Mouse (Mus musculus) 3T3-L1 (cell line): Measurements from ENCODE around the gene Sesn2.

Experiments
- DNase-seq: peaks from one replicate; pipeline ENCODE4 v3.0.0-alpha.2; 2015; ENCODE audit warnings: low read depth, low spot score

Gene Sesn2

GRCm38 (mm10) chr4:132514555-132515135, 4.3 kb upstream of the Sesn2 start:
- peak; percentile 93 for DNase-seq

DNA sequence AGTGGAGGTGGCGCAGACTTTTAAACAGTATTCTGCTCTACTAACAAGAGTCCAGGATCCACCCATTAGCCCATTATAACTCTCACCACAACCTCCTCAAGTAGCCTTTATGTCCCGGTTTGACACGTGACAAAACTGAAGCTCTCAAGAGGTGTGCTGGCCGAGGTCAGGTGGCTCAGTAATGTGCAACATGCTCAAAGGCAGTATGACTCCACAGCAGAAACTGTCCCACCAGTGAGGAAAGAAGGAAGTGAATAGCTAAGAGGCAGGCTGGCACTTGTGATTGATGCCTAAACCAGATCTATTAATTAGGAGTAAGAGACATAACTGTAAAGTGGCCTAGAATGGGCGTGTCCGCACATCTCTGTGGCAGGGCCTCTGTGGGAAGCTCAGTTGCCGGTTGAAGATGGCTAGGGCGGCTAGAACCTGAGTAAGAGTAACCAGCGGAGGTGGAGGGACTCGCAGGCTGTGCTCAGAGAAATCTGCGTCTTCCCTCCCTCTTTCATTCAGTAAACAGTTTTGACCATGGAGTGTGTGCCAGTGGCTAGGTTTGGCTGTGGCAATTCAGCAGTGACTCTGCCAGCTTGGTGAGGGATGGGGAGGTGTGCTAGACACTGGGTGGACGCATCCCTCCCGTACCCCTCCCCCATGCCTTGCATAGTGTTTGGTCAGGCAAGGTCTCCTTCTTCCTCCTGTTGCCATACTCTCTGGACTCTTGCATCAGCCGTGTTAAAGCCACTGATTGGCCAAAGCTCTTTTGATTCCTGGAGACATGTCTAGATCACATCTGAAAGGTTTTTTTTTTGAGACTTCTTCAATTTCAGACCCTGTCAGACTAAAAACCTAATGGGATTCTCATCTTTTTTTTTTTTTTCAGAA, 3.3 kb upstream of the Sesn2 start:
- DNase-seq: peak; percentile 99

DNA sequence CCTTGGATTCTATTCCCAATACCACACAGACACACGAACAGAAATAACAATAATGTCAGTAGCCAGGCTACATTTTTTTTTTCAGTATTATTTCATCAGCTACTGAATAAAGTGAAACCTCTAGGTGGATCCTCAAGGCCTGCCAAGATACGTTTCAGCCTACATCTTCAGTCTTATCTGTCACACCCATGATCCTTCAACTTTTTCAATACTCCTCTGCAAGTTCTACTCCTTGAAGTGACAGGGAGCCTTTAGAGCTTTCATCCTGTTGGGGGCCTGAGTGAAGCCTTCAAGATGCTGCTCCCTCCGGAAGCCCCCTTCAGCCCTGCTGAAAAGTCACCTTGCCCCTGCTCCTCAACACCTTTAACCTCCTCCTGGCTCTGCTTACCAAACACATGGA, 1.8 kb upstream of the Sesn2 start:
- no peak for DNase-seq

GRCm38 (mm10) chr4:132509621-132510296, 542 bp downstream of the Sesn2 start:
- DNase-seq: peak; percentile 89

GRCm38 (mm10) chr4:132507210-132507609, 3.1 kb downstream of the Sesn2 start:
- DNase-seq: no peak

DNA sequence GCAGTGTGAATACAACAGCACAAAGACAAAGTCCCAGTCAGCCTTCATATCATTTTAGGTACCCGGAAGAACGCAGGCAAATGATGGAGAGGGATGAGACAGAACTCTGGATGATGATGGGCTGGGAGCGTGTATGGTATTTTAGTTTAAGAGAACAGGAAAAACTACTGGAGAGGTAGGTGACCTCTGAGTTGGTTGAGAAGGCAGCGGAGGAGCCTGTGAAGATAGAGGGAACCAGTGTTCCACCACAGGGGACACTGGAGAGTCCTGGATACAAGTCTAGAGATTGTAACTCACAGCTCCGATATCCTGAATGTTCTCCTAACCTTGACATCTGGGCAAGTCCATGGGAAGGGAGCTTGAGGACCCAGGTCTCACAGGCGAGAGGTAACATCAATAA, 4.1 kb downstream of the Sesn2 start:
- DNase-seq: no peak

GRCm38 (mm10) chr4:132505800-132506199, 4.5 kb downstream of the Sesn2 start:
- DNase-seq: no peak

DNA sequence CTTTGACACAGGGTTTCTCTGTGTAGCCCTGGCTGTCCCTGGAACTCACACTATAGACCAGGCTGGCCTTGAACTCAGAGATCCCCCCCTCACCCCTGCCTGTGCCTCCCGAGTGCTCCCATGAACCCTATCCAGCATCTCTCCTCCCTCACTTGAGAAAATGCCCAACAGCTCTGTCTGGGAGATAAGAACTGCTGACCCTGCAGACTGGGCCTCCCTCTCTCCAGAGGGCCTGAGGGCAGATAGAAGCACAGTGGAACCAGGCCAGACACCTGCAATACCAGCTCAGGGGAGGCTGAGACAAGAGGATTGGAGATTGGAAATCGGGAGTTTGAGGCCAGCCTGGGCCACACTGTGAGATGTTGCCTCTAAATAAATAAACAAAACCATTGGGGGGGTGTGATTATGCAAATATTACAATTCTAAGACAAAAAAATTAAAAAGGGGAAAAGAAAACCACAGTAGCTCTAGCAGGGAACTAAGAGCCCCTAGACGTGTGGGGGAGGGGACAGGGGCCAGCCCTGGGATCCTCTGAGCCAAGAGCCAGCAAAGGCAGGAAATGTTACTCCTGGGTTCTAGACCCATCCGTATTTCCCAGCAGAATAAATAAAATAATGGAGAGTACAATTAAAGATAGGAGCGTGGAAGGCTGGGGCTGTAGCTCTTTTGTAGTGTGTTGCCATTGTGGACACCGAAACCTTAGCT, 5.1 kb downstream of the Sesn2 start:
- DNase-seq: no peak

DNA sequence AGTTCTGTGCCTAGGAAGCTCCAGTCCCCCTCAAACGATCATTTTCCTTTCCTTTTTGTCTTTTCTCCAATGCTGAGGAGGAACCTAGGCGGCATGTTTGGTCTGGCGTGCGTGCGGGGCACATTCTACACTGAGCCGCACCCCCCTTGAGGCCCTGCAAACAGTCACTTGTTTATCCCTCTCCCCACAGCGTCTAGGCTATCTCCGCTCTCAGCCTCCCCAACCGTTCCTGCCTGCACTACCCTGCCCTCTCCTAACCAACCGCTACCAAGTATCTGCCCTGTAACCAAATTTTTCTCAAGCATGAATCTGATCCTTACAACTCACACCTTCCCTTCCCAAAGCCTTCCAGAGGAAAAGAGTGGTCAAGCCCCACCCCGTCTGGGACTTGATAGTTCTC, 7.0 kb downstream of the Sesn2 start:
- no peak for DNase-seq

- no peak for DNase-seq
Measured at GRCm38 (mm10) chr4:132501639-132502038, 8.7 kb downstream of the Sesn2 start.

GRCm38 (mm10) chr4:132494271-132494918, 15.9 kb downstream of the Sesn2 start:
- no peak for DNase-seq

DNA sequence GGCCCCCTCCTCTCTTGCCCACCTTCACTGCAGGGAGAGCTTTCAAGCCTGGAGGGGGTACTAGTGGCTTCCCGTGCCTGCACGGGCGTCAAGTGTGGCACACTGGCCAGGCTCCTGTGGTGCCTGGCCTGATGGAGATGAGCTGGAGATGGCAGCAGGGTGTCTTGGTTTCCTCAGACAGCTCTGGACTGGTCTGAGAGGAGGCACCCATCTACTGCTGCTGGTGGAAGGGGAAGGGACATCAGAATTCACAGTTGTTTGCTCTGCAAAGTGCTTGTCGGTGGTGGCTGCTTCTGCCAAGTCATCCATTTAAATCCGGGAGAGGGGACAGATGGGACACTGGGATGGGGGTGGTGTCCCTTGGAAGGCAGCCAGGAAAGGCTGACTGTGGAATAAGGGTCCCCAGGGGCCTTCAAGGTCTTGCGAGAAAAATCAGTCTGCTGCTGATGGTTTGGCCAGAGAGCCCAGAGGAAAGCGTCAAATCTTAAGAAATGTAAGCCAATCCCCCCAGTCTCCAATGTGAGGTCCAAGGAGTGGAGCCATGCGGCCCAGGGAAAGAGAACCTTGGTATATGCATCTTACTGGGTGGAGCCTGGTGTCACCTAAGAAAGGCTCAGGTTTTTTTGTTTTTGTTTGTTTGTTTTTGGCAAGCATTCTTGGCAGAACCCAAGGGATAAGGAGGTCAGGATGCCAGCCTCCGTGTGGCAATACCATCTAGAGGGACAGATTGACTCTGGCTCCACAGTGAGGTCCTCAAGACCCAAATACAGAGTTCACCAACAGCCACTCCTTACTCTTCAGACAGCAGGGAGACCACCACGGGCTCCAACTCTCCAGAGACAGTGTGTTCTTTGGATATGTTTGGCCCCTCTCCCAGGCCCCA, 17.9 kb downstream of the Sesn2 start:
- no peak for DNase-seq

DNA sequence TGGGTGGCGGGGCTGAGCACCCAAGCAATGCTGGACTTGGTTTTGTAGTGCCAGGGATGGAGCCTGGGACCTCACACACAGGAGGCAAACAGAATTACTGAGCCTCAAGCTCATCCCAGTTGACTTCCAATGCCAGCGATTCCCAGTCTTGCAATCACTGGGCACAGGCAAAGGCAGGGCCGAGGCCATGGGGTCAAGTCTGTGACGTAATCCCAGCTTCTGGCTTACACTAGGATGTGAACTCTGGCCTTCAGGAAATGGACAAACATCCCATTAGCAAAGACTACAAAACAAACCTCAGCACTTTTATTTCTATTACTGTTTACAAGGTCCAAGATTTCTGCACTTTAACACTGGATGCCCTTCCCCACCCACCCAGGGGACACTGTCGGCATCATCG, 18.6 kb downstream of the Sesn2 start:
- no peak for DNase-seq

DNA sequence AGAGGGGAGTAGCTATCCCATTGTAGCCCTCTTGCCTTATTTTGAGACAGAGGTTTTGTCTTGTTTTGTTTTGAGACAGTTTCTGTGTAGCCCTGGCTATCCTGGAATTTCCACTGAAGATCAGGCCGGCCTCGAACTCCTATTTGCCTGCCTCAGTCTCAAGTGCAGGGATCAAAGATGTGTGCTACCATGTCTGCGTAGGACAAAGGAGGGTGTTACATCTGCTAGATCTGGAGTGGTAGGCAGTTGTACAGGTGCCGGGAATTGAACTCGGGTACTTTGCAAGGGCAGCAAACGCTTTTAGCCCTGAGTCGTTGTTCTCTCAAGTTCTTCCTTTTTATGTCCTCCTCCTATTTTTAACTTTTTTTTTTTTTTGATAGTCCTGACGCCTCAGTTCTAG, 19.2 kb downstream of the Sesn2 start:
- no peak for DNase-seq

DNA sequence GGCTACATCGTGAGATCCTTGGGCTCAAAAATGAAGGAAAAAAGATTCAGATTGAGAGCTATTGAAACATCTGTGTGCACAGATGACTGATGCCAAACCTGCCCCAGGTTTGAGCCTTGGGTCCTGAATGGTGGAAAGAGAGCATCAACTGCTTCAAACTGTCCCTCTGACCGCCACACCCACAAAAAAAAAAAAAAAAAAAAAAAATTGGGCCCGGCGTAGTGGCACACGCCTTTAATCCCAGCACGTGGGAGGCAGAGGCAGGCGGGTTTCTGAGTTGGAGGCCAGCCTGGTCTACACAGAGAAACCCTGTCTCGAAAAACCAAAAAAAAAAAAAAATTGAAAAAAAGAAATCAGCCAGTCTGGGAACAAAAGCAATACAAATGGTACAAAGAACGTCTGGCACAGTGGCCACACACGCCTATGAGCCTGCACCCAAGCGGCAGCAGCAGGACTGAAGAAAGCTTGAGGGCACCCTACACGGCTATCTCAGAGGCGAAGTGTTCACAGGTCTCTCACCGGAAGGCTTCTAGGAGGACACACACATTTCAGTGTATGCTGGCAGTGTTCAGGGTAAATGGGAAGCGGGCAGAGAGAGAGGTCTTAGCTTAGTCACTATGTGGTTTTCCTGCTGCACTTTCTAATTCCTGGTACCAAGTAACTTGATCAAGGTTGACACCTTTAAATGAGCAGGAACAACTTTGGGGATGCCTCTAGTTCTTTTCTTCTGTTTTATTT, 19.9 kb downstream of the Sesn2 start:
- DNase-seq: no peak

DNA sequence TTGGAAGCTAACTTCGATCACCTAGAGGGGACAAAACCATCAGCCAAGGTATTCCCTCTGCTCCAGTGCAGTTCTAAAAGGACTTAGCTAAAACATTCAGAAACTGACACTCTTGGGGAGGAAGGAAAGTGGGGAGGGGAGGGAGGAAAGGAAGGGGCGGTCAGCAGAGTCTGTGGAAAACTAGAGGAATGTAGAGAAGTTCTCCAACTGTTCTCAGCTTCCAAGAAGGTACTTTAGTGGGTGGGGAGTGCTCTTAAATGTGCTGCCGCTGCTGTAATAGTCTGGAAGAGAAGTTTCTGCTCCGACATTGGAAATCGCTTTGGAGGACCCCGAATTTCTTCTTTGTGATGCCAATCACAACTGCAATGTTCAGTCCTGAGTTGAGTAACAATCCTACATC, 21.3 kb downstream of the Sesn2 start:
- no peak for DNase-seq

DNA sequence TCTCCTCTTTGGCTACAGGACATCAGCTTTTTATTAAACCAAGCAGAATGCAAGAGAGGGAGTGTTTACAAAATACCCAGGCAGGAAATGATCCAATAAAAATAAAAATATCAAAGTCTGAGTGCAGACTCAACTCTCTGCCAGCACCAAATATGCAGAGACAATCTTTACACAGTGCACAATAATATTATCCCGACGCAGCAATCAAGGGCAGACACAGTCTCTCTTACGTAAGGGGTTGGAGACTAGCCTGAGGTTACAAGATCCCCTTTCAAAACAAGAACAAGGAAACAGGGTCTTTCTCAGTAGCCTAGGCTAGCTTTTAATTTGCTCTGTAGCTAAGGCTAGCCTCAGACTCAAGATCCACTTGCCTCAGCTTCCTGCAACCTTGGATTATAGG, 21.8 kb downstream of the Sesn2 start:
- DNase-seq: no peak

GRCm38 (mm10) chr4:132484820-132485219, 25.5 kb downstream of the Sesn2 start:
- no peak for DNase-seq

- DNase-seq: no peak
Measured at GRCm38 (mm10) chr4:132484231-132484630, 26.1 kb downstream of the Sesn2 start.
